In genomic region chr5:23413575-23414470, GRCm38 (mm10) we compare ENCODE assay signal across 8 mouse cellular contexts. TPM values are rescaled to one million over a fixed set of nuclear protein-coding genes. Genes with fewer than 3 reads are reported as not detected.
DNase-seq lines count a peak whose midpoint lies in the region; ATAC-seq and TF ChIP-seq lines count a peak whose summit lies in the region.

No protein-coding gene starts in this region.

- no peak for TF ChIP-seq CTCF in lung, postnatal 0 days (IDR thresholded peaks at IDR 0.05)

- no peak overlapping the region for H3K4me2 ChIP-seq in limb, embryonic 12.5 days
- H3K4me2 ChIP-seq in forebrain, embryonic 14.5 days (ENCODE audit: low read length): peak overlapping the region; percentile 16; the same call in 1 of the 2 replicates
- H3K4me2 ChIP-seq in lung, postnatal 0 days (replicated peaks; ENCODE audit: low read depth, low read length): no peak overlapping the region
- H3K4me2 ChIP-seq in stomach, embryonic 14.5 days (replicated peaks; ENCODE audit: low read depth, low read length): no peak overlapping the region

- H3K4me3 ChIP-seq in limb, embryonic 12.5 days (replicated peaks): no peak overlapping the region
- no peak overlapping the region for H3K4me3 ChIP-seq in limb, embryonic 10.5 days
- H3K4me3 ChIP-seq in forebrain, embryonic 14.5 days (ENCODE audit: low read depth, low read length): no peak overlapping the region
- H3K4me3 ChIP-seq in hindbrain, embryonic 10.5 days: peak overlapping the region; percentile 16; the same call in 1 of the 2 replicates
- no peak overlapping the region for H3K4me3 ChIP-seq in lung, postnatal 0 days (ENCODE audit: low read depth, low read length)
- H3K4me3 ChIP-seq in stomach, embryonic 14.5 days (ENCODE audit: low read depth, low read length): no peak overlapping the region

- no peaks in the 10 kb centered on the region for H3K27me3 ChIP-seq in limb, embryonic 12.5 days
- H3K27me3 ChIP-seq in limb, embryonic 10.5 days (ENCODE audit: low read depth, poor library complexity, severe bottlenecking): no peaks in the 10 kb centered on the region
- H3K27me3 ChIP-seq in forebrain, embryonic 14.5 days (replicated peaks; ENCODE audit: control insufficient read depth, insufficient read depth, low read length): no peaks in the 10 kb centered on the region
- no peaks in the 10 kb centered on the region for H3K27me3 ChIP-seq in hindbrain, embryonic 10.5 days (ENCODE audit: insufficient read depth, poor library complexity, severe bottlenecking)
- no peaks in the 10 kb centered on the region for H3K27me3 ChIP-seq in lung, postnatal 0 days (replicated peaks; ENCODE audit: insufficient read depth, low read length)
- no peaks in the 10 kb centered on the region for H3K27me3 ChIP-seq in stomach, embryonic 14.5 days (ENCODE audit: control insufficient read depth, insufficient read depth, low read length)

- TF ChIP-seq EP300 in lung, postnatal 0 days (IDR thresholded peaks at IDR 0.05): no peak

- no peak for ATAC-seq in limb, embryonic 12.5 days (ENCODE audit: insufficient number of reproducible peaks, insufficient read depth, low FRiP score, low TSS enrichment, low read depth)
- peak; percentile 52 for ATAC-seq in forebrain, embryonic 14.5 days
- ATAC-seq in lung, postnatal 0 days: no peak
- no peak for ATAC-seq in stomach, embryonic 14.5 days (ENCODE audit: insufficient number of reproducible peaks, insufficient read depth, low FRiP score, low read depth)

- H3K9me3 ChIP-seq in limb, embryonic 12.5 days: no peaks in the 10 kb centered on the region
- H3K9me3 ChIP-seq in limb, embryonic 10.5 days (replicated peaks): no peaks in the 10 kb centered on the region
- H3K9me3 ChIP-seq in forebrain, embryonic 14.5 days (replicated peaks; ENCODE audit: control insufficient read depth, low read length): no peaks in the 10 kb centered on the region
- no peaks in the 10 kb centered on the region for H3K9me3 ChIP-seq in hindbrain, embryonic 10.5 days
- no peaks in the 10 kb centered on the region for H3K9me3 ChIP-seq in lung, postnatal 0 days (ENCODE audit: low read length)
- H3K9me3 ChIP-seq in stomach, embryonic 14.5 days (ENCODE audit: control insufficient read depth, low read depth, low read length): no peaks in the 10 kb centered on the region

- 48% methylated on average over 12 of the region's 12 CpGs for WGBS in limb, embryonic 12.5 days
- WGBS in limb, embryonic 10.5 days: 65% methylated on average over 12 of the region's 12 CpGs
- 5% methylated on average over 12 of the region's 12 CpGs for WGBS in forebrain, embryonic 14.5 days
- WGBS in hindbrain, embryonic 10.5 days: 25% methylated on average over 12 of the region's 12 CpGs
- 62% methylated on average over 12 of the region's 12 CpGs for WGBS in lung, postnatal 0 days
- WGBS in stomach, embryonic 14.5 days: 48% methylated on average over 12 of the region's 12 CpGs

- DNase-seq in limb, embryonic 10.5 days (ENCODE audit: low spot score): no peak
- DNase-seq in forebrain, embryonic 14.5 days (ENCODE audit: low spot score): peak; percentile 85
- DNase-seq in hindbrain, embryonic 10.5 days (ENCODE audit: low spot score): peak; percentile 64
- peak; percentile 21 for DNase-seq in lung, postnatal 0 days (ENCODE audit: low spot score)
- no peak for DNase-seq in adrenal gland, postnatal 36 days
- DNase-seq in ovary, postnatal 14 days (ENCODE audit: low spot score): no peak

- peaks cover 63% of the 10 kb centered on the region for H3K4me1 ChIP-seq in limb, embryonic 12.5 days (replicated peaks)
- H3K4me1 ChIP-seq in limb, embryonic 10.5 days: peaks cover 62% of the 10 kb centered on the region
- H3K4me1 ChIP-seq in forebrain, embryonic 14.5 days (ENCODE audit: control insufficient read depth, insufficient read depth, low read length): peaks cover 47% of the 10 kb centered on the region
- peaks cover 62% of the 10 kb centered on the region for H3K4me1 ChIP-seq in hindbrain, embryonic 10.5 days (replicated peaks)
- peaks cover 18% of the 10 kb centered on the region for H3K4me1 ChIP-seq in lung, postnatal 0 days (ENCODE audit: insufficient read depth, low read depth, low read length)
- H3K4me1 ChIP-seq in stomach, embryonic 14.5 days (ENCODE audit: control insufficient read depth, insufficient read depth, low read length): peaks cover 30% of the 10 kb centered on the region

- no peak overlapping the region for H3K9ac ChIP-seq in limb, embryonic 12.5 days (replicated peaks)
- peak overlapping the region; percentile 33 for H3K9ac ChIP-seq in forebrain, embryonic 14.5 days (ENCODE audit: low read length)
- H3K9ac ChIP-seq in lung, postnatal 0 days (replicated peaks; ENCODE audit: low read depth): no peak overlapping the region
- no peak overlapping the region for H3K9ac ChIP-seq in stomach, embryonic 14.5 days (replicated peaks; ENCODE audit: low read depth, low read length)

- peak overlapping the region; percentile 41 for H3K27ac ChIP-seq in limb, embryonic 12.5 days
- no peak overlapping the region for H3K27ac ChIP-seq in limb, embryonic 10.5 days
- H3K27ac ChIP-seq in forebrain, embryonic 14.5 days (ENCODE audit: low read depth, low read length): peak overlapping the region; percentile 86
- H3K27ac ChIP-seq in hindbrain, embryonic 10.5 days: peak overlapping the region; percentile 87
- H3K27ac ChIP-seq in lung, postnatal 0 days (ENCODE audit: low read length): peak overlapping the region; percentile 52
- H3K27ac ChIP-seq in stomach, embryonic 14.5 days (ENCODE audit: low read length): peak overlapping the region; percentile 44

- H3K36me3 ChIP-seq in limb, embryonic 12.5 days: peaks cover 35% of the 10 kb centered on the region; the same call in 1 of the 2 replicates
- peaks cover 37% of the 10 kb centered on the region for H3K36me3 ChIP-seq in limb, embryonic 10.5 days
- H3K36me3 ChIP-seq in forebrain, embryonic 14.5 days (ENCODE audit: control insufficient read depth, insufficient read depth, low read length): peaks cover 33% of the 10 kb centered on the region
- H3K36me3 ChIP-seq in hindbrain, embryonic 10.5 days: peaks cover 40% of the 10 kb centered on the region
- H3K36me3 ChIP-seq in lung, postnatal 0 days (ENCODE audit: insufficient read depth, low read length): no peaks in the 10 kb centered on the region
- H3K36me3 ChIP-seq in stomach, embryonic 14.5 days (ENCODE audit: control insufficient read depth, insufficient read depth, low read length): peaks cover 18% of the 10 kb centered on the region; the same call in 1 of the 2 replicates

RNA-seq across cellular contexts. Expression of gene Kmt2e, which starts 20.4 kb away (rescaled TPM):
- polyA plus RNA-seq in limb, embryonic 12.5 days (2016; fragmentation: Nextera tagmentation; extraction: Ambion mirVana): 109 TPM in 2 replicates
- 70.0 and 95.4 TPM in 2 replicates for polyA plus RNA-seq in limb, embryonic 10.5 days (2016; fragmentation: Nextera tagmentation; extraction: Ambion mirVana)
- 131 and 154 TPM in 2 replicates for polyA plus RNA-seq in forebrain, embryonic 14.5 days (2014; fragmentation: Nextera tagmentation; extraction: Ambion mirVana)
- 92.9 and 96.0 TPM in 2 replicates for polyA plus RNA-seq in hindbrain, embryonic 10.5 days (2016; fragmentation: Nextera tagmentation; extraction: Ambion mirVana)
- 97.3 and 106 TPM in 2 replicates for polyA plus RNA-seq in lung, postnatal 0 days (2015; fragmentation: Nextera tagmentation; extraction: Ambion mirVana)
- polyA plus RNA-seq in stomach, embryonic 14.5 days (2014; fragmentation: Nextera tagmentation; extraction: Ambion mirVana): 103 TPM in 2 replicates
- total RNA-seq in adrenal gland, postnatal 36 days (2021): 10 to 100 TPM; 63.5 to 68.5 TPM

Comparison
In these comparisons a context has a peak if more than half of its experiments do, and no peak if none do; other contexts are left out.
1. DNase-seq: peak in forebrain, embryonic 14.5 days (single experiment), hindbrain, embryonic 10.5 days (single experiment) and lung, postnatal 0 days (single experiment); none in limb, embryonic 10.5 days (single experiment), adrenal gland, postnatal 36 days (0 of 2) and ovary, postnatal 14 days (single experiment).